Mouse (Mus musculus) midbrain, embryonic 11.5 days (tissue): ENCODE measurements around the gene Oat. TPM values are rescaled to one million over a fixed set of nuclear protein-coding genes. Genes with fewer than 3 reads are reported as not detected.

Experiments used
- ATAC-seq: fragments of 200-750 bp; cut with Nextera tagmentation; 2 replicates; pipeline ENCODE4 v1.8.0; 2017; ENCODE audit warnings: moderate TSS enrichment, moderate library complexity; ENCODE audit not compliant: low FRiP score
- DNase-seq: peaks from one replicate; pipeline ENCODE4 v3.0.0; 2015; ENCODE audit warnings: low spot score; ENCODE audit errors: missing footprints
- H3K27ac ChIP-seq: fragments of 300-500 bp; sonication (generic); 2 replicates; pipeline ENCODE4 v1.5.1; 2014; ENCODE audit warnings: low read depth, low read length
- H3K27me3 ChIP-seq: fragments of 300-500 bp; sonication (generic); 2 replicates; pipeline ENCODE4 v1.6.1; 2014; ENCODE audit warnings: mild to moderate bottlenecking, low read length, moderate library complexity, mixed read lengths; ENCODE audit not compliant: control insufficient read depth, insufficient read depth
- H3K36me3 ChIP-seq: fragments of 300-500 bp; sonication (generic); 2 replicates; pipeline ENCODE4 v1.6.1; 2014; ENCODE audit warnings: mild to moderate bottlenecking, low read length, moderate library complexity, mixed read lengths; ENCODE audit not compliant: control insufficient read depth, insufficient read depth
- H3K4me1 ChIP-seq: fragments of 300-500 bp; sonication (generic); 2 replicates; pipeline ENCODE4 v1.6.1; 2014; ENCODE audit warnings: low read length; ENCODE audit not compliant: control insufficient read depth, insufficient read depth
- H3K4me2 ChIP-seq: fragments of 300-500 bp; sonication (generic); 2 replicates; pipeline ENCODE4 v1.6.1; 2014; ENCODE audit warnings: mild to moderate bottlenecking, moderate library complexity
- H3K4me3 ChIP-seq: fragments of 300-500 bp; sonication (generic); 2 replicates; pipeline ENCODE4 v1.5.1; 2014; ENCODE audit warnings: low read depth, low read length
- H3K9ac ChIP-seq: fragments of 300-500 bp; sonication (generic); 2 replicates; pipeline ENCODE4 v1.6.1; 2014; ENCODE audit warnings: low read length
- H3K9me3 ChIP-seq: fragments of 300-500 bp; sonication (generic); 2 replicates; pipeline ENCODE4 v1.6.1; 2016; ENCODE audit warnings: low read length; ENCODE audit not compliant: control insufficient read depth
- WGBS: fragments of 180-500 bp; shearing (Covaris S2); extraction: QIAGEN DNeasy Blood & Tissue Kit; methylation state at CpG from one replicate; pipeline ENCODE4 v1.1.7; 2014; 5-methylcytosine and 5-hydroxymethylcytosine counted together
- polyA plus RNA-seq: library from polyadenylated mRNA; unstranded; fragments of >200 nt; fragmentation: Nextera tagmentation; extraction: Ambion mirVana; gene quantifications from 2 replicates; pipeline ENCODE4 v1.2.1, GENCODE M21; 2014

Gene Oat
- 145 and 152 TPM in 2 replicates for polyA plus RNA-seq

DNA sequence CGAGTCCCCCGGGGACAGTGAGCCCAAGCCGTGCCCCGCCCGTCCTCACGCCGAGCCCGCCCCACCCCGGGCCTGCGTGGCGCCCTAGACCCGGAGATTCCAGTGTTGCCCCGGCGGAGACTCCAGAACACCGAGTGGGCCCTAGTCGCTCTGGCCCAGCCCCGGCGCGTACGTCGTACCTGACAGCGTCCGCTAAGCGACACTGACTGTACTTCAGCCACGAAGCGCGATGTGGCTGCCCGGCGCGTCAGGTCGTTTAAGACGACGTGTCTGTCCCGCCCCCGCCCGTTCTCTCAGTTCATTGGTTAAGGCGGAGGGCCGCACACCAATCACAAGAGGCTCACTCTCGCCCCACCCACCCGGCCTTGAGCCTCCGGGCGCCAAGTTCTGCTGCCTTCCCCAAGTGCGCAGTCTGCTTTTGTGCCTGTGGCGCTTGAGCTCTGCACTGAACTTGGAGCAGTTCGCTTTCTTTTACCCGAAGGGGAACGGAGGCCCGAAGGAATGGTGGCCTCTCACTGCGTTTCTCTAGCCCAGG, at the start of gene Oat:
Oat (minus strand) TSS at position 283 of the 535 bp plus-strand sequence.
- H3K4me3 ChIP-seq = peak within 1 kb of the TSS; percentile 73
- 1% methylated on average over 49 of the region's 49 CpGs for WGBS
- H3K36me3 ChIP-seq = no peaks in the 10 kb centered on the region
- H3K9ac ChIP-seq = peak within 1 kb of the TSS; percentile 67
- no peaks in the 10 kb centered on the region for H3K9me3 ChIP-seq
- peak within 1 kb of the TSS; percentile 83 for H3K4me2 ChIP-seq
- H3K27ac ChIP-seq = peak within 1 kb of the TSS; percentile 58
- H3K27me3 ChIP-seq = peaks cover 2% of the 10 kb centered on the region; the same call in 1 of the 2 replicates
- peak; percentile 98 for DNase-seq
- peaks cover 9% of the 10 kb centered on the region for H3K4me1 ChIP-seq
- peak; percentile 98 for ATAC-seq

DNA sequence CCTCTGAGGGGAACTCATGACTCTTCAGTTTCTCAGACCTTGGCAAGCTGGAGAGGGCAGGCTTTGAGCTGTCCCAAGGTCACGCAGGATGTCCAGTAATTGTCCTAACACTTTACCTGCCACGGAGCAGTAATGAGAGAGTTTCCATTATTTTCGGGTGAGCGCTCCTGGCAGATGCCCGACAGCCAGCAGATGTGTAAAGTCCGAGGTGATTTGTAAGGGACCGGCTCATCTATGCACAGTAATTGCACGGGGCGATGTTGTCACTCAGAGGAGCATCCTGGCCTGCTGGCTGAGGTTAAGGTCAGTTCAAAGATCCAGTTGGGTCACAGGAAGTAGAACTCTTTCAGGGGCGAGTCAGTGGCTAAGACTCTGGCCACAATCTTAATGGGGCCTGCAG, 48.0 kb upstream of the Oat start:
- Histone ChIP-seq H3K27me3 (no peaks in the 10 kb centered on the region), H3K27ac (no peak overlapping the region), H3K4me3 (no peak overlapping the region), H3K4me2 (no peak overlapping the region), H3K4me1 (no peaks in the 10 kb centered on the region), H3K9ac (no peak overlapping the region), H3K9me3 (no peaks in the 10 kb centered on the region), H3K36me3 (no peaks in the 10 kb centered on the region)
- no peak for ATAC-seq
- 87% methylated on average over 10 of the region's 10 CpGs for WGBS
- DNase-seq = no peak

GRCm38 (mm10) chr7:132619975-132620918, 44.0 kb upstream of the Oat start:
- Histone ChIP-seq H3K27me3 (no peaks in the 10 kb centered on the region), H3K4me3 (no peak overlapping the region), H3K4me1 (peaks cover 11% of the 10 kb centered on the region), H3K9ac (no peak overlapping the region), H3K36me3 (no peaks in the 10 kb centered on the region), H3K4me2 (no peak overlapping the region), H3K9me3 (no peaks in the 10 kb centered on the region), H3K27ac (no peak overlapping the region)
- WGBS = 91% methylated on average over 15 of the region's 15 CpGs
- no peak for ATAC-seq
- DNase-seq = no peak

DNA sequence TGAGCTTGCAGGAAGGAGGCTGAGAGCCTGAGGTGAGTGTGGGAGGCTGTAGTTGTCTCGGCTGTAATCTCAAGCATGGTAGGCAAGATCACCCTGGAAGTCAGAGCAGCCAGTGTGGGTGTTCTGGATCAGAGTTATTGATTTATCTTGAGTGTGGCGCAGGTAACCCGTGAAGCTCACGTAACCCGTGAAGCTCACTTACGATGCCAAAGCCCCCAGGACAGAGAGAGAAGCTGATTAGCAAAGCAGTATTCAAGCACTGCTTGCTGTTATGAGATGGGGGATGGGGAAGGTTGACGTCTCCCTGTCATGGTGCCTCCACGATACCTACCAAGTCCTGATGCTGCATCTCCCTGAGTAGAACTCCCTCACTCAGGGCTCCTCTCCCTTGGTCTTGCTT, 43.4 kb upstream of the Oat start:
- H3K4me3 ChIP-seq = no peak overlapping the region
- whole genome bisulfite sequencing = 95% methylated on average over 8 of the region's 8 CpGs
- no peak for ATAC-seq
- peaks cover 13% of the 10 kb centered on the region for H3K4me1 ChIP-seq
- no peak overlapping the region for H3K27ac ChIP-seq
- no peaks in the 10 kb centered on the region for H3K9me3 ChIP-seq
- no peak overlapping the region for H3K4me2 ChIP-seq
- no peak overlapping the region for H3K9ac ChIP-seq
- H3K27me3 ChIP-seq = no peaks in the 10 kb centered on the region
- DNase-seq = peak; percentile 71
- H3K36me3 ChIP-seq = no peaks in the 10 kb centered on the region

DNA sequence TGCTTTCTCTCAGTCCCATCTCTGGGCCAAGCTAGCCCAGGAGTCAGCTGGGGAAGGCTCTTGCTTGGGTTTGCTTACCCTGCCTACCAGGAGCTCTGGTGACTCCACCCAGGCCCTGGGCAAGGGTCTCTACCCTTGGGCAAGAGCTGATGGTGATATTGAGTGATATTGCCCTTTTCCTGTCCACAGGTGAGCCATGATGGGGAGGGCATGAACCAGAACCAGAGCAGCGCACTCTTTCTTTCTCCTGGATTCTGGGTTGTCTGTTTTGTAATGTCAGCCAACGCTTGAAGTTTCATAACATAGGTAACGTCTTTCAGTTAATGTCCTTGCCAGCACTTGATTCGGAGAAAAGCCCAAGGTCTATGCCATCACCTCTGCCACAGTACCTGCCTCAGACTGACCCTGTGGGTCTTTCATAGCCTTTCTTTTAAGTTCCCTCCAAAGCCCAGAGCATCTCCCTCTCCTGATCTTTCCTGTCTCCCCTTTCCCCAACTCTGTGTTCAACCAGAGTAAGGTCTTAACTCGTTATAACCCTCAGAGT, 40.9 kb upstream of the Oat start:
- ATAC-seq (no peak), DNase-seq (peak; percentile 81)
- H3K27ac ChIP-seq = no peak overlapping the region
- H3K9ac ChIP-seq = no peak overlapping the region
- WGBS = 92% methylated on average over 5 of the region's 5 CpGs
- H3K27me3 ChIP-seq = no peaks in the 10 kb centered on the region
- H3K4me2 ChIP-seq = no peak overlapping the region
- peaks cover 13% of the 10 kb centered on the region for H3K4me1 ChIP-seq
- no peak overlapping the region for H3K4me3 ChIP-seq
- H3K36me3 ChIP-seq = no peaks in the 10 kb centered on the region
- no peaks in the 10 kb centered on the region for H3K9me3 ChIP-seq

DNA sequence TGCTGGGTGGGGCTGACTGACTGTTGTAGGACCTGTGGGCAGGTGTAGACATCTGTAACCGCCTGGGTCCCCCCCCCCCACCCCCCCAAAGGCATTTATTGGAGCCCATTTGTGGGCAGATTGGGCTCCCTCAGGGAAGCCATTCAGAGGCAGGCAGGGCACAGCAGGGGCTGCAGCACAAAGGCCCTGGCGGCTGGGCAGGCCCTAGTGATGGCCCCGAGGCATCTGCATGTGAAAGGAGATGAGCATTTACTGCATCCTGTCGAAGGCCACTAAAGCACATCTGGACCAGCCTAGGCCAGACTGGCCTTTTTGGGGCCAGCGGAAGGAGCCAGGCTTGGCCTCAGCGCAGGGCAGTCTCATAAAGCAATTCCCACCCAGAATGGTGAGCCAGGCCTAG, 40.2 kb upstream of the Oat start:
- Histone ChIP-seq H3K4me1 (peaks cover 13% of the 10 kb centered on the region), H3K9ac (no peak overlapping the region), H3K27me3 (no peaks in the 10 kb centered on the region; the same call in 1 of the 2 replicates), H3K4me2 (no peak overlapping the region), H3K36me3 (no peaks in the 10 kb centered on the region), H3K4me3 (no peak overlapping the region), H3K27ac (no peak overlapping the region), H3K9me3 (no peaks in the 10 kb centered on the region)
- 2% methylated on average over 5 of the region's 6 CpGs for WGBS
- ATAC-seq (peak; percentile 27; the same call in 1 of the 2 replicates), DNase-seq (peak; percentile 83)

GRCm38 (mm10) chr7:132615346-132615745, 39.1 kb upstream of the Oat start:
- Histone ChIP-seq H3K4me3 (no peak overlapping the region), H3K27ac (no peak overlapping the region), H3K9me3 (no peaks in the 10 kb centered on the region), H3K9ac (no peak overlapping the region), H3K27me3 (no peaks in the 10 kb centered on the region; the same call in 1 of the 2 replicates), H3K4me1 (peaks cover 13% of the 10 kb centered on the region), H3K36me3 (no peaks in the 10 kb centered on the region), H3K4me2 (no peak overlapping the region)
- no peak for ATAC-seq
- 13% methylated on average over 3 of the region's 3 CpGs for WGBS
- DNase-seq = no peak

GRCm38 (mm10) chr7:132611530-132611929, 35.3 kb upstream of the Oat start:
- no peak overlapping the region for H3K4me2 ChIP-seq
- ATAC-seq (no peak), DNase-seq (peak; percentile 80)
- H3K27ac ChIP-seq = no peak overlapping the region
- WGBS = 91% methylated on average over 8 of the region's 8 CpGs
- H3K36me3 ChIP-seq = no peaks in the 10 kb centered on the region
- peaks cover 11% of the 10 kb centered on the region for H3K4me1 ChIP-seq
- H3K27me3 ChIP-seq = peaks cover 4% of the 10 kb centered on the region
- no peak overlapping the region for H3K9ac ChIP-seq
- no peak overlapping the region for H3K4me3 ChIP-seq
- no peaks in the 10 kb centered on the region for H3K9me3 ChIP-seq
